Mouse (Mus musculus) midbrain, embryonic 11.5 days (tissue): Measurements from ENCODE around the gene Rab11fip4. TPM values are rescaled to one million over a fixed set of nuclear protein-coding genes. Genes with fewer than 3 reads are reported as not detected.
A peak's percentile ranks its signal among the peaks of the same experiment; 100 is the strongest.

Source experiments
- ATAC-seq: fragments of 200-750 bp; cut with Nextera tagmentation; 2 replicates; pipeline ENCODE4 v1.8.0; 2017; ENCODE audit warnings: moderate TSS enrichment, moderate library complexity; ENCODE audit not compliant: low FRiP score
- DNase-seq: peaks from one replicate; pipeline ENCODE4 v3.0.0; 2015; ENCODE audit warnings: low spot score; ENCODE audit errors: missing footprints
- H3K27ac ChIP-seq: fragments of 300-500 bp; sonication (generic); 2 replicates; pipeline ENCODE4 v1.5.1; 2014; ENCODE audit warnings: low read depth, low read length
- H3K27me3 ChIP-seq: fragments of 300-500 bp; sonication (generic); 2 replicates; pipeline ENCODE4 v1.6.1; 2014; ENCODE audit warnings: mild to moderate bottlenecking, low read length, moderate library complexity, mixed read lengths; ENCODE audit not compliant: control insufficient read depth, insufficient read depth
- H3K36me3 ChIP-seq: fragments of 300-500 bp; sonication (generic); 2 replicates; pipeline ENCODE4 v1.6.1; 2014; ENCODE audit warnings: mild to moderate bottlenecking, low read length, moderate library complexity, mixed read lengths; ENCODE audit not compliant: control insufficient read depth, insufficient read depth
- H3K4me1 ChIP-seq: fragments of 300-500 bp; sonication (generic); 2 replicates; pipeline ENCODE4 v1.6.1; 2014; ENCODE audit warnings: low read length; ENCODE audit not compliant: control insufficient read depth, insufficient read depth
- H3K4me2 ChIP-seq: fragments of 300-500 bp; sonication (generic); 2 replicates; pipeline ENCODE4 v1.6.1; 2014; ENCODE audit warnings: mild to moderate bottlenecking, moderate library complexity
- H3K4me3 ChIP-seq: fragments of 300-500 bp; sonication (generic); 2 replicates; pipeline ENCODE4 v1.5.1; 2014; ENCODE audit warnings: low read depth, low read length
- H3K9ac ChIP-seq: fragments of 300-500 bp; sonication (generic); 2 replicates; pipeline ENCODE4 v1.6.1; 2014; ENCODE audit warnings: low read length
- H3K9me3 ChIP-seq: fragments of 300-500 bp; sonication (generic); 2 replicates; pipeline ENCODE4 v1.6.1; 2016; ENCODE audit warnings: low read length; ENCODE audit not compliant: control insufficient read depth
- WGBS: fragments of 180-500 bp; shearing (Covaris S2); extraction: QIAGEN DNeasy Blood & Tissue Kit; methylation state at CpG from one replicate; pipeline ENCODE4 v1.1.7; 2014; 5-methylcytosine and 5-hydroxymethylcytosine counted together
- polyA plus RNA-seq: library from polyadenylated mRNA; unstranded; fragments of >200 nt; fragmentation: Nextera tagmentation; extraction: Ambion mirVana; gene quantifications from 2 replicates; pipeline ENCODE4 v1.2.1, GENCODE M21; 2014

The Rab11fip4 gene
- polyA plus RNA-seq, 1 experiment from 2014 or later: 14.1 TPM

- H3K27me3 ChIP-seq: peaks cover 1% of the 10 kb centered on the region; the same call in 1 of the 2 replicates
- no peak overlapping the region for H3K9ac ChIP-seq
Measured at GRCm38 (mm10) chr11:79656491-79656890, 65.5 kb downstream of the Rab11fip4 start.

GRCm38 (mm10) chr11:79657053-79657452 lies 66.0 kb downstream of the Rab11fip4 start:
- no peak for ATAC-seq
- H3K27ac ChIP-seq: no peak overlapping the region
- no peak for DNase-seq
- no peak overlapping the region for H3K4me3 ChIP-seq
- H3K4me1 ChIP-seq: peaks cover 18% of the 10 kb centered on the region
- H3K36me3 ChIP-seq: no peaks in the 10 kb centered on the region
- no peak overlapping the region for H3K4me2 ChIP-seq
- no peak overlapping the region for H3K9ac ChIP-seq
- 72% methylated on average over 5 of the region's 5 CpGs for WGBS
- peaks cover 4% of the 10 kb centered on the region; the same call in 1 of the 2 replicates for H3K27me3 ChIP-seq
- H3K9me3 ChIP-seq: no peaks in the 10 kb centered on the region

More at GRCm38 (mm10) chr11:79656491-79656890, 65.5 kb downstream of the Rab11fip4 start:
- ATAC-seq (no peak), DNase-seq (no peak)
- H3K36me3 ChIP-seq: no peaks in the 10 kb centered on the region
- peaks cover 13% of the 10 kb centered on the region for H3K4me1 ChIP-seq
- no peak overlapping the region for H3K4me2 ChIP-seq
- H3K9me3 ChIP-seq: no peaks in the 10 kb centered on the region
- no peak overlapping the region for H3K4me3 ChIP-seq
- WGBS: 87% methylated on average over 1 of the region's 1 CpGs
- no peak overlapping the region for H3K27ac ChIP-seq

GRCm38 (mm10) chr11:79658205-79658825 lies 67.3 kb downstream of the Rab11fip4 start:
- no peaks in the 10 kb centered on the region for H3K9me3 ChIP-seq
- H3K36me3 ChIP-seq: no peaks in the 10 kb centered on the region
- no peak overlapping the region for H3K27ac ChIP-seq
- no peak overlapping the region for H3K4me3 ChIP-seq
- H3K4me2 ChIP-seq: no peak overlapping the region
- WGBS: 89% methylated on average over 10 of the region's 10 CpGs
- no peak for ATAC-seq
- peaks cover 26% of the 10 kb centered on the region for H3K4me1 ChIP-seq
- no peak overlapping the region for H3K9ac ChIP-seq
- no peak for DNase-seq
- peaks cover 4% of the 10 kb centered on the region; the same call in 1 of the 2 replicates for H3K27me3 ChIP-seq

GRCm38 (mm10) chr11:79660361-79661205 lies 69.6 kb downstream of the Rab11fip4 start:
- DNase-seq (peak; percentile 98), ATAC-seq (peak; percentile 91)
- WGBS: under 1% methylated on average over 69 of the region's 69 CpGs
- Histone ChIP-seq H3K27ac (no peak overlapping the region), H3K4me1 (peaks cover 28% of the 10 kb centered on the region), H3K9ac (peak overlapping the region; percentile 78), H3K4me3 (peak overlapping the region; percentile 62), H3K27me3 (peaks cover 4% of the 10 kb centered on the region; the same call in 1 of the 2 replicates), H3K9me3 (no peaks in the 10 kb centered on the region), H3K4me2 (peak overlapping the region; percentile 86), H3K36me3 (no peaks in the 10 kb centered on the region)

GRCm38 (mm10) chr11:79661877-79662545 lies 71.0 kb downstream of the Rab11fip4 start:
- no peak overlapping the region; the same call in 1 of the 2 replicates for H3K27ac ChIP-seq
- no peak for DNase-seq
- peak overlapping the region; percentile 86 for H3K4me2 ChIP-seq
- WGBS: 38% methylated on average over 6 of the region's 6 CpGs
- H3K9me3 ChIP-seq: no peaks in the 10 kb centered on the region
- ATAC-seq: no peak
- H3K36me3 ChIP-seq: no peaks in the 10 kb centered on the region
- peak overlapping the region; percentile 62 for H3K4me3 ChIP-seq
- peaks cover 4% of the 10 kb centered on the region; the same call in 1 of the 2 replicates for H3K27me3 ChIP-seq
- peak overlapping the region; percentile 41 for H3K9ac ChIP-seq
- peaks cover 28% of the 10 kb centered on the region for H3K4me1 ChIP-seq

GRCm38 (mm10) chr11:79663158-79663557 lies 72.1 kb downstream of the Rab11fip4 start:
- Histone ChIP-seq H3K27me3 (peaks cover 4% of the 10 kb centered on the region; the same call in 1 of the 2 replicates), H3K9me3 (no peaks in the 10 kb centered on the region), H3K36me3 (no peaks in the 10 kb centered on the region), H3K4me3 (no peak overlapping the region), H3K9ac (no peak overlapping the region), H3K4me2 (no peak overlapping the region), H3K27ac (no peak overlapping the region), H3K4me1 (peaks cover 28% of the 10 kb centered on the region)
- ATAC-seq: no peak
- 84% methylated on average over 9 of the region's 9 CpGs for WGBS
- DNase-seq: no peak

GRCm38 (mm10) chr11:79663570-79663969 lies 72.6 kb downstream of the Rab11fip4 start:
- Histone ChIP-seq H3K4me1 (peaks cover 28% of the 10 kb centered on the region), H3K4me3 (no peak overlapping the region), H3K27me3 (peaks cover 4% of the 10 kb centered on the region; the same call in 1 of the 2 replicates), H3K9me3 (no peaks in the 10 kb centered on the region), H3K4me2 (no peak overlapping the region), H3K27ac (no peak overlapping the region), H3K9ac (no peak overlapping the region), H3K36me3 (no peaks in the 10 kb centered on the region)
- WGBS: 87% methylated on average over 7 of the region's 7 CpGs
- no peak for ATAC-seq
- no peak for DNase-seq

GRCm38 (mm10) chr11:79666544-79666943 lies 75.5 kb downstream of the Rab11fip4 start:
- Histone ChIP-seq H3K36me3 (no peaks in the 10 kb centered on the region), H3K4me2 (no peak overlapping the region), H3K9ac (no peak overlapping the region), H3K4me1 (peaks cover 15% of the 10 kb centered on the region), H3K27ac (no peak overlapping the region), H3K27me3 (peaks cover 2% of the 10 kb centered on the region; the same call in 1 of the 2 replicates), H3K4me3 (no peak overlapping the region), H3K9me3 (no peaks in the 10 kb centered on the region)
- WGBS: 88% methylated on average over 8 of the region's 8 CpGs
- no peak for ATAC-seq
- DNase-seq: no peak
